Mouse (Mus musculus) bone marrow macrophage, adult 2 months (primary cell): Measurements from ENCODE around the gene Tha1.

Source experiments
- CTCF ChIP-seq: IDR thresholded peaks from 2 replicates; pipeline ENCODE4 v1.5.1; 2012; ENCODE audit warnings: low read depth, mild to moderate bottlenecking, low read length, moderate library complexity
- POLR2A ChIP-seq: IDR thresholded peaks from 2 replicates; pipeline ENCODE4 v1.6.1; 2012; ENCODE audit warnings: mild to moderate bottlenecking, low read depth, low read length, borderline replicate concordance

DNA sequence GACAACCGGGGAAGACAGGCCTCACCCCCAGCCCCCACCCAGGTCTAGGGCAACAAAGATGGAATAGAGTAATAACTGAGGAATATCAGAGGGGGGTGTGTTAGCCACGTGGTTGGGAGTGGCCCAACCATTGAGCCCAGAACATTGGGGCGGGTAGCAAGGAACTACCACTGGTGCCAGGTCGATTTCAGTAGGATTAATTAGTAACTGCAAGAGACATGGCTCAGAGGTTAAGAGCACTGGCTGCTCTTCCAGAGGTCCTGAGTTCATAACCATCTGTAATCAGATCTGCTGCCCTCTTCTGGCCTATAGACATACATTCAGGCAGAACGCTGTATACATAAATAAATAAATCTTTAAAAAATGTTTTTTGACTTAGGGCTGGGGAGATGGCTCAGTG is 26.6 kb downstream of the Tha1 start:
- TF ChIP-seq CTCF, result no peak
- TF ChIP-seq POLR2A, result no peak
